33 mouse cellular contexts compared by ENCODE assay signal in the genomic region with DNA sequence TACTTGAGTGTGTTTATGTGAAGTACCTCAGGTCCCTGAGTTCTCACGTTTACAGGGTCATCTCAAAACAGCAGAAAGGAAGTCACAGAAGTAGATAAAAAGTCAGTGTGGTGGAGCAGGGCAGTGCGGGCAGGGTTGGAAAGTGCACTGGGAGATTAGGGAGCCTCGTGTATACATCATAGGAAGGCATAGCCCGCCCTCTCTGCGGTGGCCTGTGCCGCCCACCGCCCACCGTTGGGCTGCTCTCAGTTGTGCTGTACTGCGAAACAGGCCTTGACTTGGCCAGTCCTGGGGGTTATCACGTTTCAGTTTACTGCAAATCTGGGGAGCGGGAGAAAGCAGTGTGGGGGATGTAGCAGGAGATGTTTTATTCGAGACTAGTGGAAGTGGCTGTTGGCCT. TPM values are rescaled to one million over a fixed set of nuclear protein-coding genes. Genes with fewer than 3 reads are reported as not detected.
DNase-seq lines count a peak whose midpoint lies in the region; ATAC-seq and TF ChIP-seq lines count a peak whose summit lies in the region.
"Had no signal": no experiment of that assay in that cellular context is flagged by ENCODE, and none has a peak within 500 bp of the region (broad histone marks: within the 10 kb centered on the region; RNA-seq: fewer than 3 reads in every experiment).

No protein-coding gene starts in this region.

- no peak overlapping the region for H3K27ac ChIP-seq in embryonic facial prominence, embryonic 12.5 days
- H3K27ac ChIP-seq in embryonic facial prominence, embryonic 10.5 days (replicated peaks) = no peak overlapping the region
- H3K27ac ChIP-seq in lung, embryonic 14.5 days (ENCODE audit: low read depth) = no peak overlapping the region
- H3K27ac ChIP-seq in limb, embryonic 15.5 days = no peak overlapping the region
- H3K27ac ChIP-seq: forebrain, embryonic 13.5 days; left cerebral cortex, adult 2 months; liver, embryonic 13.5 days; neural tube, embryonic 12.5 days; stomach, postnatal 0 days had no signal

- no peaks in the 10 kb centered on the region for H3K9me3 ChIP-seq in embryonic facial prominence, embryonic 12.5 days
- H3K9me3 ChIP-seq in embryonic facial prominence, embryonic 10.5 days = no peaks in the 10 kb centered on the region
- no peaks in the 10 kb centered on the region for H3K9me3 ChIP-seq in lung, embryonic 14.5 days (ENCODE audit: low read depth, low read length)
- no peaks in the 10 kb centered on the region for H3K9me3 ChIP-seq in limb, embryonic 15.5 days
- H3K9me3 ChIP-seq: forebrain, embryonic 13.5 days; heart, embryonic 12.5 days; hindbrain, embryonic 13.5 days; liver, embryonic 13.5 days; neural tube, embryonic 12.5 days had no signal

- peaks cover 22% of the 10 kb centered on the region for H3K4me1 ChIP-seq in embryonic facial prominence, embryonic 12.5 days
- peaks cover 26% of the 10 kb centered on the region for H3K4me1 ChIP-seq in embryonic facial prominence, embryonic 10.5 days
- no peaks in the 10 kb centered on the region for H3K4me1 ChIP-seq in lung, embryonic 14.5 days (ENCODE audit: insufficient read depth)
- H3K4me1 ChIP-seq in limb, embryonic 15.5 days = peaks cover 16% of the 10 kb centered on the region; the same call in 1 of the 2 replicates
- H3K4me1 ChIP-seq: heart, embryonic 12.5 days; neural tube, embryonic 12.5 days had no signal

- no peak for DNase-seq in embryonic facial prominence, embryonic 10.5 days (ENCODE audit: low spot score)
- no peak for DNase-seq in lung, embryonic 14.5 days
- DNase-seq in lung, postnatal 25 days (ENCODE audit: low spot score) = no peak
- no peak for DNase-seq in right cerebral cortex, adult 18-20 months
- DNase-seq in embryo, embryonic 11 days = no peak
- DNase-seq in layer of hippocampus, adult 8-10 months (ENCODE audit: low spot score in 2 of 2) = no peak
- DNase-seq: adrenal gland, adult 8-10 months; cerebellum, adult 8-10 months; cerebellum, postnatal 36 days; gastrocnemius, postnatal 14 days; heart, adult 18-20 months; heart, postnatal 4 days; kidney, adult 8-10 months; kidney, postnatal 14 days; liver, embryonic 13.5 days; lung, adult 18-20 months; lung, postnatal 10 days; right cerebral cortex, postnatal 4 days; thymus, adult 18-20 months; thymus, postnatal 36 days had no signal

- H3K4me3 ChIP-seq in embryonic facial prominence, embryonic 12.5 days = no peak overlapping the region
- H3K4me3 ChIP-seq in embryonic facial prominence, embryonic 10.5 days = no peak overlapping the region
- no peak overlapping the region for H3K4me3 ChIP-seq in lung, embryonic 14.5 days (ENCODE audit: low read depth, low read length)
- no peak overlapping the region for H3K4me3 ChIP-seq in limb, embryonic 15.5 days
- H3K4me3 ChIP-seq: erythroblast, embryonic 14.5 days; forebrain, embryonic 13.5 days; heart, embryonic 12.5 days; hindbrain, embryonic 13.5 days; left cerebral cortex, adult 2 months; liver, embryonic 13.5 days; neural tube, embryonic 12.5 days had no signal

- no peak overlapping the region for H3K9ac ChIP-seq in embryonic facial prominence, embryonic 12.5 days
- H3K9ac ChIP-seq in lung, embryonic 14.5 days = no peak overlapping the region
- H3K9ac ChIP-seq in limb, embryonic 15.5 days = no peak overlapping the region
- H3K9ac ChIP-seq: forebrain, embryonic 13.5 days; heart, embryonic 12.5 days; hindbrain, embryonic 13.5 days; liver, embryonic 13.5 days; neural tube, embryonic 12.5 days had no signal

- ATAC-seq in embryonic facial prominence, embryonic 12.5 days (ENCODE audit: insufficient number of reproducible peaks, insufficient read depth, low FRiP score, low TSS enrichment) = peak; percentile 68
- ATAC-seq in lung, embryonic 14.5 days (ENCODE audit: insufficient read depth) = 0 out of 2 replicates have a peak, but pooled peaks have one; percentile 35
- 0 out of 2 replicates have a peak, but pooled peaks have one; percentile 62 for ATAC-seq in limb, embryonic 15.5 days (ENCODE audit: insufficient number of reproducible peaks, low FRiP score, low TSS enrichment, low read depth)
- ATAC-seq: forebrain, embryonic 13.5 days; intestine, embryonic 16.5 days; midbrain, embryonic 16.5 days had no signal

- H3K36me3 ChIP-seq in embryonic facial prominence, embryonic 12.5 days = peaks cover 36% of the 10 kb centered on the region
- peaks cover 61% of the 10 kb centered on the region for H3K36me3 ChIP-seq in embryonic facial prominence, embryonic 10.5 days (replicated peaks)
- peaks cover 52% of the 10 kb centered on the region for H3K36me3 ChIP-seq in lung, embryonic 14.5 days (ENCODE audit: insufficient read depth)
- H3K36me3 ChIP-seq in limb, embryonic 15.5 days = peaks cover 43% of the 10 kb centered on the region

- no peaks in the 10 kb centered on the region for H3K27me3 ChIP-seq in embryonic facial prominence, embryonic 12.5 days
- no peaks in the 10 kb centered on the region for H3K27me3 ChIP-seq in embryonic facial prominence, embryonic 10.5 days (replicated peaks; ENCODE audit: low read depth, poor library complexity, severe bottlenecking)
- no peaks in the 10 kb centered on the region for H3K27me3 ChIP-seq in lung, embryonic 14.5 days (ENCODE audit: insufficient read depth, low read length)
- no peaks in the 10 kb centered on the region for H3K27me3 ChIP-seq in limb, embryonic 15.5 days
- H3K27me3 ChIP-seq: CH12.LX; forebrain, embryonic 13.5 days; heart, embryonic 12.5 days; hindbrain, embryonic 13.5 days; liver, embryonic 13.5 days; neural tube, embryonic 12.5 days had no signal

- no peak for TF ChIP-seq CTCF in lung, embryonic 14.5 days (IDR thresholded peaks at IDR 0.05; ENCODE audit: low read depth)

- WGBS in embryonic facial prominence, embryonic 12.5 days = 57% methylated on average over 12 of the region's 12 CpGs
- WGBS in embryonic facial prominence, embryonic 10.5 days = 59% methylated on average over 12 of the region's 12 CpGs
- WGBS in lung, embryonic 14.5 days = 58% methylated on average over 12 of the region's 12 CpGs
- 45% methylated on average over 12 of the region's 12 CpGs for WGBS in limb, embryonic 15.5 days

- no peak overlapping the region for H3K4me2 ChIP-seq in embryonic facial prominence, embryonic 12.5 days (replicated peaks)
- no peak overlapping the region for H3K4me2 ChIP-seq in lung, embryonic 14.5 days
- H3K4me2 ChIP-seq in limb, embryonic 15.5 days = no peak overlapping the region
- H3K4me2 ChIP-seq: forebrain, embryonic 13.5 days; heart, embryonic 12.5 days; hindbrain, embryonic 13.5 days; liver, embryonic 13.5 days; midbrain, embryonic 11.5 days; neural tube, embryonic 12.5 days had no signal

RNA-seq across cellular contexts. Expression of a gene that starts 31.3 kb away (rescaled TPM):
- polyA plus RNA-seq in embryonic facial prominence, embryonic 12.5 days (2016; fragmentation: Nextera tagmentation; extraction: Ambion mirVana) = 4.2 and 5.2 TPM in 2 replicates
- 3.5 and 4.6 TPM in 2 replicates for polyA plus RNA-seq in embryonic facial prominence, embryonic 10.5 days (2016; fragmentation: Nextera tagmentation; extraction: Ambion mirVana)
- 8.3 and 8.7 TPM in 2 replicates for polyA plus RNA-seq in lung, embryonic 14.5 days (2014; fragmentation: Nextera tagmentation; extraction: Ambion mirVana)
- polyA plus RNA-seq in limb, embryonic 15.5 days (2015; fragmentation: Nextera tagmentation; extraction: Ambion mirVana) = 13.6 and 13.9 TPM in 2 replicates
- 10 to 100 TPM in 1 of 4 experiments, 1 to 10 TPM in 3; 8.2 to 11.9 (median 8.7) TPM for total RNA-seq in layer of hippocampus, adult 8-10 months (2022)
- polyA plus RNA-seq: erythroblast, embryonic 14.5 days had no signal
